9 mouse cellular contexts compared by ENCODE assay signal in genomic region chr10:79921572-79921971, GRCm38 (mm10). TPM values are rescaled to one million over a fixed set of nuclear protein-coding genes. Genes with fewer than 3 reads are reported as not detected.
A peak's percentile ranks its signal among the peaks of the same experiment; 100 is the strongest.
DNase-seq lines count a peak whose midpoint lies in the region; ATAC-seq lines count a peak whose summit lies in the region.
"Had no signal": no experiment of that assay in that cellular context is flagged by ENCODE, and none has a peak within 500 bp of the region (broad histone marks: within the 10 kb centered on the region; RNA-seq: fewer than 3 reads in every experiment).

No protein-coding gene starts in this region.

- 12% methylated on average over 34 of the region's 34 CpGs for WGBS in liver, embryonic 11.5 days
- WGBS in forebrain, embryonic 12.5 days, result under 1% methylated on average over 34 of the region's 34 CpGs
- 2% methylated on average over 34 of the region's 34 CpGs for WGBS in limb, embryonic 11.5 days

- no peak overlapping the region for H3K9ac ChIP-seq in liver, embryonic 11.5 days (ENCODE audit: low read depth, low read length)
- no peak overlapping the region; the same call in 1 of the 2 replicates for H3K9ac ChIP-seq in forebrain, embryonic 12.5 days
- peak overlapping the region; percentile 43 for H3K9ac ChIP-seq in limb, embryonic 11.5 days (ENCODE audit: low read length)

- peaks cover 54% of the 10 kb centered on the region for H3K4me1 ChIP-seq in liver, embryonic 11.5 days (replicated peaks; ENCODE audit: control insufficient read depth, insufficient read depth, low read length)
- peaks cover 48% of the 10 kb centered on the region for H3K4me1 ChIP-seq in forebrain, embryonic 12.5 days
- peaks cover 39% of the 10 kb centered on the region for H3K4me1 ChIP-seq in limb, embryonic 11.5 days (ENCODE audit: control insufficient read depth, insufficient read depth, low read length)

- H3K9me3 ChIP-seq in liver, embryonic 11.5 days (ENCODE audit: control insufficient read depth, low read length), result no peaks in the 10 kb centered on the region
- no peaks in the 10 kb centered on the region for H3K9me3 ChIP-seq in forebrain, embryonic 12.5 days
- peaks cover 3% of the 10 kb centered on the region; the same call in 1 of the 2 replicates for H3K9me3 ChIP-seq in limb, embryonic 11.5 days (ENCODE audit: control insufficient read depth, low read length)

- ATAC-seq in liver, embryonic 11.5 days (replicated peaks; ENCODE audit: low FRiP score), result no peak
- ATAC-seq in forebrain, embryonic 12.5 days (ENCODE audit: low FRiP score), result no peak
- no peak for ATAC-seq in limb, embryonic 11.5 days (ENCODE audit: insufficient number of reproducible peaks, low FRiP score, low TSS enrichment, low read depth)
- ATAC-seq in erythroid progenitor cell, adult 5-6 weeks (replicated peaks; ENCODE audit: low FRiP score, poor library complexity, severe bottlenecking), result no peak
- ATAC-seq: inflammation-experienced regulatory T-cells, adult 6 months had no signal

- H3K27me3 ChIP-seq in liver, embryonic 11.5 days (replicated peaks; ENCODE audit: control insufficient read depth, insufficient read depth, low read length), result peaks cover 56% of the 10 kb centered on the region
- H3K27me3 ChIP-seq in forebrain, embryonic 12.5 days, result peaks cover 71% of the 10 kb centered on the region
- H3K27me3 ChIP-seq in limb, embryonic 11.5 days (ENCODE audit: control insufficient read depth, insufficient read depth, low read length), result peaks cover 61% of the 10 kb centered on the region

- peak overlapping the region; percentile 58 for H3K4me2 ChIP-seq in liver, embryonic 11.5 days
- peak overlapping the region; percentile 38 for H3K4me2 ChIP-seq in forebrain, embryonic 12.5 days
- H3K4me2 ChIP-seq in limb, embryonic 11.5 days (ENCODE audit: low read depth, severe bottlenecking), result peak overlapping the region; percentile 45

- H3K27ac ChIP-seq in liver, embryonic 11.5 days (ENCODE audit: low read depth, low read length), result no peak overlapping the region
- no peak overlapping the region for H3K27ac ChIP-seq in forebrain, embryonic 12.5 days
- H3K27ac ChIP-seq in limb, embryonic 11.5 days (replicated peaks; ENCODE audit: low read depth, low read length), result no peak overlapping the region

- DNase-seq in liver, embryonic 11.5 days (ENCODE audit: low spot score), result no peak
- DNase-seq in liver, result no peak
- peak; percentile 49 for DNase-seq in limb, embryonic 11.5 days (ENCODE audit: low spot score)
- DNase-seq in retina, postnatal 1 day, result peak; percentile 62
- no peak for DNase-seq in lung, postnatal 36 days

- H3K4me3 ChIP-seq in liver, embryonic 11.5 days (ENCODE audit: low read depth, low read length), result peak overlapping the region; percentile 31
- peak overlapping the region; percentile 24 for H3K4me3 ChIP-seq in forebrain, embryonic 12.5 days (replicated peaks)
- H3K4me3 ChIP-seq in limb, embryonic 11.5 days (ENCODE audit: low read depth, low read length), result peak overlapping the region; percentile 25

- no peaks in the 10 kb centered on the region for H3K36me3 ChIP-seq in liver, embryonic 11.5 days (ENCODE audit: control insufficient read depth, insufficient read depth, low read length)
- no peaks in the 10 kb centered on the region for H3K36me3 ChIP-seq in forebrain, embryonic 12.5 days (replicated peaks)
- H3K36me3 ChIP-seq in limb, embryonic 11.5 days (ENCODE audit: control insufficient read depth, insufficient read depth, low read length), result no peaks in the 10 kb centered on the region

RNA-seq across cellular contexts. Expression of gene R3hdm4, which starts 0.6 kb away (rescaled TPM):
- 99.4 and 104 TPM in 2 replicates for polyA plus RNA-seq in liver, embryonic 11.5 days (2014; fragmentation: Nextera tagmentation; extraction: Ambion mirVana)
- 162 and 173 TPM in 2 replicates for polyA plus RNA-seq in forebrain, embryonic 12.5 days (2016; fragmentation: Nextera tagmentation; extraction: Ambion mirVana)
- polyA plus RNA-seq in limb, embryonic 11.5 days (2014; fragmentation: Nextera tagmentation; extraction: Ambion mirVana), result 133 and 138 TPM in 2 replicates
- 60.2 and 65.4 TPM in 2 replicates for total RNA-seq in erythroid progenitor cell, adult 5-6 weeks (2015; ENCODE audit: low replicate concordance)
- total RNA-seq in erythroid progenitor cell, adult 5-6 weeks (2017; ENCODE audit: low replicate concordance), result 37.4 and 45.8 TPM in 2 replicates

RNA-seq across cellular contexts. Expression of gene Kiss1r, which starts 4.8 kb away (rescaled TPM):
- 0.66 and 0.75 TPM in 2 replicates for polyA plus RNA-seq in liver, embryonic 11.5 days (2014; fragmentation: Nextera tagmentation; extraction: Ambion mirVana)
- polyA plus RNA-seq in forebrain, embryonic 12.5 days (2016; fragmentation: Nextera tagmentation; extraction: Ambion mirVana), result 0.96 and 1.1 TPM in 2 replicates
- polyA plus RNA-seq in limb, embryonic 11.5 days (2014; fragmentation: Nextera tagmentation; extraction: Ambion mirVana), result 0.21 and 0.34 TPM in 2 replicates
- not detected in 2 replicates for total RNA-seq in erythroid progenitor cell, adult 5-6 weeks (2015; ENCODE audit: low replicate concordance)
- not detected in 2 replicates for total RNA-seq in erythroid progenitor cell, adult 5-6 weeks (2017; ENCODE audit: low replicate concordance)
- polyA plus RNA-seq: inflammation-experienced regulatory T-cells, adult 6 months had no signal

RNA-seq across cellular contexts. Expression of gene Arid3a, which starts 5.3 kb away (rescaled TPM):
- polyA plus RNA-seq in liver, embryonic 11.5 days (2014; fragmentation: Nextera tagmentation; extraction: Ambion mirVana), result 10.8 and 12.4 TPM in 2 replicates
- 4.5 and 4.7 TPM in 2 replicates for polyA plus RNA-seq in forebrain, embryonic 12.5 days (2016; fragmentation: Nextera tagmentation; extraction: Ambion mirVana)
- 11.8 and 12.9 TPM in 2 replicates for polyA plus RNA-seq in limb, embryonic 11.5 days (2014; fragmentation: Nextera tagmentation; extraction: Ambion mirVana)
- total RNA-seq in erythroid progenitor cell, adult 5-6 weeks (2015; ENCODE audit: low replicate concordance), result 4.2 and 9.7 TPM in 2 replicates
- total RNA-seq in erythroid progenitor cell, adult 5-6 weeks (2017; ENCODE audit: low replicate concordance), result 4.8 and 8.6 TPM in 2 replicates

RNA-seq across cellular contexts. Expression of gene Gm26602, which starts 10.9 kb away (rescaled TPM):
- polyA plus RNA-seq in liver, embryonic 11.5 days (2014; fragmentation: Nextera tagmentation; extraction: Ambion mirVana), result 7.4 TPM in 1 of 2 replicates, not detected in the other
- 35.1 and 53.2 TPM in 2 replicates for polyA plus RNA-seq in forebrain, embryonic 12.5 days (2016; fragmentation: Nextera tagmentation; extraction: Ambion mirVana)
- polyA plus RNA-seq in limb, embryonic 11.5 days (2014; fragmentation: Nextera tagmentation; extraction: Ambion mirVana), result 6.7 TPM in 1 of 2 replicates, not detected in the other
- total RNA-seq in erythroid progenitor cell, adult 5-6 weeks (2015; ENCODE audit: low replicate concordance), result not detected in 2 replicates
- total RNA-seq in erythroid progenitor cell, adult 5-6 weeks (2017; ENCODE audit: low replicate concordance), result 22.8 TPM in 1 of 2 replicates, not detected in the other
- polyA plus RNA-seq: testis, adult 2 months had no signal

RNA-seq across cellular contexts. Expression of gene Med16, which starts 12.8 kb away (rescaled TPM):
- 32.6 and 37.4 TPM in 2 replicates for polyA plus RNA-seq in liver, embryonic 11.5 days (2014; fragmentation: Nextera tagmentation; extraction: Ambion mirVana)
- polyA plus RNA-seq in forebrain, embryonic 12.5 days (2016; fragmentation: Nextera tagmentation; extraction: Ambion mirVana), result 59.9 and 62.3 TPM in 2 replicates
- polyA plus RNA-seq in limb, embryonic 11.5 days (2014; fragmentation: Nextera tagmentation; extraction: Ambion mirVana), result 43.1 and 43.8 TPM in 2 replicates
- 5.9 and 17.7 TPM in 2 replicates for total RNA-seq in erythroid progenitor cell, adult 5-6 weeks (2015; ENCODE audit: low replicate concordance)
- total RNA-seq in erythroid progenitor cell, adult 5-6 weeks (2017; ENCODE audit: low replicate concordance), result 8.0 and 9.1 TPM in 2 replicates

Comparison
In these comparisons a context has a peak if more than half of its experiments do, and no peak if none do; other contexts are left out.
1. DNase-seq: peak in limb, embryonic 11.5 days (single experiment) and retina, postnatal 1 day (single experiment); none in liver, embryonic 11.5 days (single experiment), liver (single experiment) and lung, postnatal 36 days (single experiment).
2. Peak in every context shown above with its lines, with median percentiles within 50 percentile points of each other: H3K4me2 ChIP-seq and H3K4me3 ChIP-seq.